Mouse (Mus musculus) MEL (cell line): Measurements from ENCODE around the gene Klf1. TPM values are rescaled to one million over a fixed set of nuclear protein-coding genes. Genes with fewer than 3 reads are reported as not detected.

Source experiments
- DNase-seq: peaks from one replicate; pipeline ENCODE4 v3.0.0; 2011; ENCODE audit warnings: low read depth, low spot score
- H3K27ac ChIP-seq: 2 replicates; pipeline ENCODE4 v1.5.1; 2012; ENCODE audit warnings: low read depth, mild to moderate bottlenecking, control low read depth, low read length, moderate library complexity; ENCODE audit not compliant: control insufficient read depth
- H3K27me3 ChIP-seq, 2 experiments: fragments of 150-350 bp in 1 of 2; sonication (generic) in 1 of 2; 2 replicates each; pipeline ENCODE4 v1.6.1; 2012; ENCODE audit warnings: low read length in 2 of 2, mild to moderate bottlenecking in 2 of 2, improper control_type of control experiment in 1 of 2, moderate library complexity in 1 of 2; ENCODE audit not compliant: insufficient read depth in 2 of 2, control insufficient read depth in 1 of 2
- H3K36me3 ChIP-seq, 2 experiments: 2 replicates each; pipeline ENCODE4 v1.6.1; 2012 to 2014; ENCODE audit warnings: low read length in 2 of 2, improper control_type of control experiment in 1 of 2, inconsistent platforms in 1 of 2, mild to moderate bottlenecking in 1 of 2; ENCODE audit not compliant: insufficient read depth in 2 of 2, control insufficient read depth in 1 of 2
- H3K4me1 ChIP-seq, 2 experiments: fragments of 150-350 bp in 1 of 2; sonication (generic) in 1 of 2; 2 replicates each; pipeline ENCODE4 v1.6.1; 2012; ENCODE audit warnings: low read length in 2 of 2, improper control_type of control experiment in 1 of 2, mild to moderate bottlenecking in 1 of 2; ENCODE audit not compliant: insufficient read depth in 2 of 2, control insufficient read depth in 1 of 2
- H3K4me3 ChIP-seq, 2 experiments: fragments of 150-350 bp in 1 of 2; sonication (generic) in 1 of 2; 2 replicates each; pipeline ENCODE4 v1.5.1; 2012; ENCODE audit warnings: low read depth in 2 of 2, low read length in 2 of 2, mild to moderate bottlenecking in 2 of 2, moderate library complexity in 2 of 2, control low read depth in 1 of 2, improper control_type of control experiment in 1 of 2; ENCODE audit not compliant: control insufficient read depth in 1 of 2, insufficient read depth in 1 of 2
- H3K79me2 ChIP-seq: 2 replicates; pipeline ENCODE4 v1.6.1; 2012; ENCODE audit warnings: mild to moderate bottlenecking, low read length, moderate library complexity; ENCODE audit not compliant: control insufficient read depth, poor library complexity, insufficient read depth
- H3K9ac ChIP-seq: 2 replicates; pipeline ENCODE4 v1.6.1; 2012; ENCODE audit warnings: low read depth, mild to moderate bottlenecking, control low read depth, low read length, moderate library complexity; ENCODE audit not compliant: control insufficient read depth, poor library complexity, severe bottlenecking
- H3K9me3 ChIP-seq: fragments of 150-350 bp; sonication (generic); replicated peaks from 2 replicates; pipeline ENCODE4 v1.6.1; 2012; ENCODE audit warnings: mild to moderate bottlenecking, low read length, improper control_type of control experiment, moderate library complexity; ENCODE audit not compliant: insufficient read depth
- BHLHE40 ChIP-seq: IDR thresholded peaks from 2 replicates; pipeline ENCODE4 v1.6.1; 2012; ENCODE audit warnings: low read depth, mild to moderate bottlenecking, inconsistent platforms, low read length, improper control_type of control experiment, borderline replicate concordance
- CHD2 ChIP-seq: IDR thresholded peaks from 2 replicates; pipeline ENCODE4 v1.6.1; 2011; ENCODE audit warnings: low read length, improper control_type of control experiment
- CTCF ChIP-seq, 3 experiments: IDR thresholded peaks in 2 of 3; conservative IDR thresholded peaks in 1 of 3; 2 replicates each; pipeline ENCODE4 v1.5.1; 2011 to 2012; ENCODE audit warnings: low read length in 3 of 3, low read depth in 2 of 3, mild to moderate bottlenecking in 2 of 3, improper control_type of control experiment in 1 of 3, inconsistent platforms in 1 of 3, mixed read lengths in 1 of 3, moderate library complexity in 1 of 3; ENCODE audit not compliant: control insufficient read depth in 1 of 3, insufficient read depth in 1 of 3, poor library complexity in 1 of 3, severe bottlenecking in 1 of 3
- E2F4 ChIP-seq: IDR thresholded peaks from 2 replicates; pipeline ENCODE4 v1.6.1; 2011; ENCODE audit warnings: low read depth, low read length, improper control_type of control experiment, borderline replicate concordance
- ELF1 ChIP-seq: IDR thresholded peaks from 2 replicates; pipeline ENCODE4 v1.6.1; 2014; ENCODE audit warnings: low read depth, mild to moderate bottlenecking, inconsistent platforms, low read length, improper control_type of control experiment, moderate library complexity
- EP300 ChIP-seq, 2 experiments: IDR thresholded peaks; 2 replicates each; pipeline ENCODE4 v1.6.1; 2011; ENCODE audit warnings: improper control_type of control experiment in 2 of 2, low read length in 2 of 2, low read depth in 1 of 2, mild to moderate bottlenecking in 1 of 2
- ETS1 ChIP-seq: IDR thresholded peaks from 2 replicates; pipeline ENCODE4 v1.6.1; 2012; ENCODE audit warnings: low read depth, mild to moderate bottlenecking, inconsistent platforms, low read length, improper control_type of control experiment, moderate library complexity
- GABPA ChIP-seq: IDR thresholded peaks from 2 replicates; pipeline ENCODE4 v1.6.1; 2012; ENCODE audit warnings: low read depth, mild to moderate bottlenecking, inconsistent platforms, low read length, improper control_type of control experiment, moderate library complexity
- GATA1 ChIP-seq: IDR thresholded peaks from 2 replicates; pipeline ENCODE4 v1.6.1; 2011; ENCODE audit warnings: low read depth, low read length, improper control_type of control experiment
- HCFC1 ChIP-seq: IDR thresholded peaks from 2 replicates; pipeline ENCODE4 v1.6.1; 2012; ENCODE audit warnings: low read depth, mild to moderate bottlenecking, inconsistent platforms, low read length, improper control_type of control experiment, moderate library complexity
- JUND ChIP-seq: IDR thresholded peaks from 2 replicates; pipeline ENCODE4 v1.6.1; 2011; ENCODE audit warnings: low read depth, mild to moderate bottlenecking, improper control_type of control experiment, low read length
- KAT2A ChIP-seq: conservative IDR thresholded peaks from 2 replicates; pipeline ENCODE4 v1.6.1; 2012; ENCODE audit warnings: low read depth, low read length, improper control_type of control experiment, inconsistent platforms
- MAFK ChIP-seq: IDR thresholded peaks from 2 replicates; pipeline ENCODE4 v1.6.1; 2011; ENCODE audit warnings: low read depth, mild to moderate bottlenecking, low read length, improper control_type of control experiment, borderline replicate concordance
- MAX ChIP-seq: IDR thresholded peaks from 2 replicates; pipeline ENCODE4 v1.6.1; 2011; ENCODE audit warnings: low read length, improper control_type of control experiment
- MAZ ChIP-seq: IDR thresholded peaks from 2 replicates; pipeline ENCODE4 v1.6.1; 2012; ENCODE audit warnings: low read depth, mild to moderate bottlenecking, inconsistent platforms, low read length, improper control_type of control experiment
- MXI1 ChIP-seq: IDR thresholded peaks from 2 replicates; pipeline ENCODE4 v1.6.1; 2011; ENCODE audit warnings: mild to moderate bottlenecking, low read depth, low read length, improper control_type of control experiment
- MYB ChIP-seq: IDR thresholded peaks from 2 replicates; pipeline ENCODE4 v1.6.1; 2011; ENCODE audit warnings: mild to moderate bottlenecking, low read depth, low read length, improper control_type of control experiment
- MYC ChIP-seq: IDR thresholded peaks from 2 replicates; pipeline ENCODE4 v1.6.1; 2011; ENCODE audit warnings: low read depth, mild to moderate bottlenecking, low read length, improper control_type of control experiment, moderate library complexity
- NELFE ChIP-seq: IDR thresholded peaks from 2 replicates; pipeline ENCODE4 v1.6.1; 2011; ENCODE audit warnings: low read depth, low read length, improper control_type of control experiment
- NRF1 ChIP-seq: IDR thresholded peaks from 2 replicates; pipeline ENCODE4 v1.6.1; 2014; ENCODE audit warnings: low read depth, mild to moderate bottlenecking, inconsistent platforms, low read length, improper control_type of control experiment, moderate library complexity; ENCODE audit not compliant: poor library complexity, insufficient read depth, severe bottlenecking
- POLR2A ChIP-seq, 2 experiments: IDR thresholded peaks; 2 replicates each; pipeline ENCODE4 v1.6.1; 2011 to 2012; ENCODE audit warnings: low read length in 2 of 2, mild to moderate bottlenecking in 2 of 2, control low read depth in 1 of 2, improper control_type of control experiment in 1 of 2, low read depth in 1 of 2, moderate library complexity in 1 of 2; ENCODE audit not compliant: control insufficient read depth in 1 of 2, insufficient read depth in 1 of 2, poor library complexity in 1 of 2
- POLR2AphosphoS2 ChIP-seq: IDR thresholded peaks from 2 replicates; pipeline ENCODE4 v1.6.1; 2011; ENCODE audit warnings: low read length, improper control_type of control experiment
- POLR2AphosphoS5 ChIP-seq: IDR thresholded peaks from 2 replicates; pipeline ENCODE4 v1.6.1; 2012; ENCODE audit warnings: low read depth, borderline replicate concordance, mild to moderate bottlenecking, inconsistent platforms, low read length, moderate library complexity, mixed read lengths
- RAD21 ChIP-seq: IDR thresholded peaks from 2 replicates; pipeline ENCODE4 v1.6.1; 2011; ENCODE audit warnings: mild to moderate bottlenecking, low read depth, low read length, improper control_type of control experiment
- RCOR1 ChIP-seq: IDR thresholded peaks from 2 replicates; pipeline ENCODE4 v1.6.1; 2012; ENCODE audit warnings: low read depth, mild to moderate bottlenecking, inconsistent platforms, low read length, improper control_type of control experiment
- SIN3A ChIP-seq: IDR thresholded peaks from 2 replicates; pipeline ENCODE4 v1.6.1; 2012; ENCODE audit warnings: low read length, improper control_type of control experiment, inconsistent platforms
- SMC3 ChIP-seq: IDR thresholded peaks from 2 replicates; pipeline ENCODE4 v1.6.1; 2011; ENCODE audit warnings: low read depth, low read length, improper control_type of control experiment
- TAL1 ChIP-seq: IDR thresholded peaks from 2 replicates; pipeline ENCODE4 v1.6.1; 2012; ENCODE audit warnings: mild to moderate bottlenecking, inconsistent platforms, low read length, moderate library complexity, mixed read lengths
- TBP ChIP-seq: IDR thresholded peaks from 2 replicates; pipeline ENCODE4 v1.8.0; 2011; ENCODE audit warnings: low read depth, low read length, improper control_type of control experiment
- TCF12 ChIP-seq: IDR thresholded peaks from 2 replicates; pipeline ENCODE4 v1.6.1; 2014; ENCODE audit warnings: low read depth, mild to moderate bottlenecking, inconsistent platforms, low read length, improper control_type of control experiment, moderate library complexity
- UBTF ChIP-seq: IDR thresholded peaks from 2 replicates; pipeline ENCODE4 v1.6.1; 2012; ENCODE audit warnings: low read depth, mild to moderate bottlenecking, inconsistent platforms, low read length, improper control_type of control experiment, moderate library complexity, borderline replicate concordance; ENCODE audit not compliant: insufficient read depth
- USF1 ChIP-seq: IDR thresholded peaks from 2 replicates; pipeline ENCODE4 v1.6.1; 2014; ENCODE audit warnings: low read depth, mild to moderate bottlenecking, inconsistent platforms, low read length, improper control_type of control experiment, moderate library complexity
- USF2 ChIP-seq, 2 experiments: IDR thresholded peaks; 2 replicates each; pipeline ENCODE4 v1.6.1; 2011 to 2012; ENCODE audit warnings: improper control_type of control experiment in 2 of 2, low read length in 2 of 2, borderline replicate concordance in 1 of 2, inconsistent platforms in 1 of 2, low read depth in 1 of 2, mild to moderate bottlenecking in 1 of 2; ENCODE audit not compliant: insufficient read depth in 1 of 2
- ZKSCAN1 ChIP-seq: IDR thresholded peaks from 2 replicates; pipeline ENCODE4 v1.6.1; 2012; ENCODE audit warnings: low read depth, mild to moderate bottlenecking, inconsistent platforms, low read length, improper control_type of control experiment, moderate library complexity
- ZMIZ1 ChIP-seq: IDR thresholded peaks from 2 replicates; pipeline ENCODE4 v1.6.1; 2012; ENCODE audit warnings: low read depth, mild to moderate bottlenecking, inconsistent platforms, low read length, improper control_type of control experiment, moderate library complexity
- ZNF384 ChIP-seq: IDR thresholded peaks from 2 replicates; pipeline ENCODE4 v1.6.1; 2012; ENCODE audit warnings: low read depth, mild to moderate bottlenecking, inconsistent platforms, low read length, improper control_type of control experiment
- polyA plus RNA-seq, 2 experiments: library from polyadenylated mRNA; stranded (reverse) in 1 of 2; unstranded in 1 of 2; fragments of >175 nt in 1 of 2; fragments of >200 nt in 1 of 2; gene quantifications; 2 replicates each; pipeline versions ENCODE4 v1.2.1 to v1.2.4; 2012; ENCODE audit warnings: low replicate concordance in 2 of 2, low read depth in 1 of 2; ENCODE audit not compliant: insufficient read length in 2 of 2, insufficient read depth in 1 of 2, missing spikeins in 1 of 2
- total RNA-seq: library from RNA; depleted of rRNA; stranded (reverse); fragments of 300-350 nt; gene quantifications from 2 replicates; pipeline ENCODE4 v1.2.3, GENCODE M21; 2012; rRNA removed

The Klf1 gene
- 178 and 234 TPM in 2 replicates for total RNA-seq
- polyA plus RNA-seq: 100 to 1,000 TPM in 1 of 2 experiments, not detected in 1; 262 TPM

- peaks cover 27% of the 10 kb centered on the region for H3K79me2 ChIP-seq
- H3K9ac ChIP-seq: peak within 1 kb of the TSS; percentile 97
- H3K36me3 ChIP-seq: peaks cover 9 to 23% of the 10 kb centered on the region in 2 experiments; a peak in 3 of 4 replicates
- H3K27me3 ChIP-seq: no peaks in the 10 kb centered on the region
- H3K4me3 ChIP-seq: peak within 1 kb of the TSS; percentile 86 to 91
- H3K9me3 ChIP-seq: no peaks in the 10 kb centered on the region
- H3K4me1 ChIP-seq: peaks cover 11 to 30% of the 10 kb centered on the region in 2 experiments
- DNase-seq: peak; percentile 96
- peak within 1 kb of the TSS; percentile 97 for H3K27ac ChIP-seq
- TF ChIP-seq POLR2AphosphoS5 (0 out of 2 replicates have a peak, but pooled peaks have one; percentile 86), TCF12 (peak; percentile 93), MAFK (peak; percentile 68; the same call in 1 of the 2 replicates), USF1 (peak; percentile 54; the same call in 1 of the 2 replicates), POLR2AphosphoS2 (peak; percentile 99), MXI1 (peak; percentile 93), NELFE (peak; percentile 99), HCFC1 (peak; percentile 68), ZMIZ1 (peak; percentile 99), ELF1 (peak; percentile 53), GABPA (no peak), MAX (peak; percentile 84), MYC (peak; percentile 86; the same call in 1 of the 2 replicates), TBP (peak; percentile 95), UBTF (no peak), GATA1 (peak; percentile 93), USF2 (IDR thresholded peaks at IDR 0.05; ENCODE audit: borderline replicate concordance in 1 of 2, insufficient read depth in 1 of 2, low read depth in 1 of 2, low read length in 2 of 2) (no peak), ZNF384 (peak; percentile 99), NRF1 (no peak; the same call in 1 of the 2 replicates), CTCF (IDR thresholded peaks at IDR 0.05 in 2 of 3, conservative IDR thresholded peaks at IDR 0.05 in 1 of 3; ENCODE audit: control insufficient read depth in 1 of 3, insufficient read depth in 1 of 3, low read depth in 2 of 3, low read length in 3 of 3, poor library complexity in 1 of 3, severe bottlenecking in 1 of 3) (no peak), MYB (peak; percentile 73), POLR2A (IDR thresholded peaks at IDR 0.05; ENCODE audit: control insufficient read depth in 1 of 2, insufficient read depth in 1 of 2, low read depth in 1 of 2, low read length in 2 of 2, poor library complexity in 1 of 2) (peak; percentile 99), RCOR1 (peak; percentile 82), ETS1 (peak; percentile 89), EP300 (IDR thresholded peaks at IDR 0.05; ENCODE audit: low read depth in 1 of 2, low read length in 2 of 2) (peak; percentile 84 to 88), MAZ (peak; percentile 97), TAL1 (peak; percentile 67), KAT2A (peak; percentile 53), SIN3A (peak; percentile 95), ZKSCAN1 (peak; percentile 90; the same call in 1 of the 2 replicates), SMC3 (no peak), JUND (0 out of 2 replicates have a peak, but pooled peaks have one; percentile 36), RAD21 (no peak), BHLHE40 (peak; percentile 60), E2F4 (no peak), CHD2 (no peak)
Observed at GRCm38 (mm10) chr8:84901752-84902151, at the start of gene Klf1. Gene Klf1, plus strand, starts transcription at chr8:84901928.
